Mouse (Mus musculus) ES-E14 (cell line): Measurements from ENCODE around the gene Rtn4rl1. TPM values are rescaled to one million over a fixed set of nuclear protein-coding genes. Genes with fewer than 3 reads are reported as not detected.

ENCODE experiments used
- DNase-seq: peaks from one replicate; pipeline ENCODE4 v3.0.0-alpha.2; 2013; ENCODE audit warnings: low read depth, low spot score
- H3K27ac ChIP-seq: 2 replicates; pipeline ENCODE4 v1.5.1; 2012; ENCODE audit warnings: low read depth, mild to moderate bottlenecking, low read length, moderate library complexity, mixed read lengths; ENCODE audit not compliant: poor library complexity, insufficient read depth, severe bottlenecking
- H3K36me3 ChIP-seq: 2 replicates; pipeline ENCODE4 v1.6.1; 2012; ENCODE audit warnings: mild to moderate bottlenecking, low read length, moderate library complexity, mixed read lengths; ENCODE audit not compliant: control insufficient read depth, poor library complexity, insufficient read depth, severe bottlenecking
- H3K4me1 ChIP-seq, 2 experiments: fragments of 150-350 bp in 1 of 2; sonication (generic) in 1 of 2; 2 replicates each; pipeline ENCODE4 v1.6.1; 2012; ENCODE audit warnings: low read length in 2 of 2, mild to moderate bottlenecking in 1 of 2, mixed read lengths in 1 of 2; ENCODE audit not compliant: control insufficient read depth in 2 of 2, insufficient read depth in 2 of 2, poor library complexity in 1 of 2
- H3K4me3 ChIP-seq, 2 experiments: fragments of 150-350 bp in 1 of 2; sonication (generic) in 1 of 2; 2 replicates each; pipeline ENCODE4 v1.5.1; 2012; ENCODE audit warnings: low read length in 2 of 2, low read depth in 1 of 2, mild to moderate bottlenecking in 1 of 2, mixed read lengths in 1 of 2; ENCODE audit not compliant: insufficient read depth in 1 of 2, poor library complexity in 1 of 2, severe bottlenecking in 1 of 2
- H3K9ac ChIP-seq: 2 replicates; pipeline ENCODE4 v1.6.1; 2012; ENCODE audit warnings: low read depth, mild to moderate bottlenecking, low read length, mixed read lengths; ENCODE audit not compliant: poor library complexity, insufficient read depth, severe bottlenecking
- H3K9me3 ChIP-seq: fragments of 150-350 bp; sonication (generic); 2 replicates; pipeline ENCODE4 v1.6.1; 2012; ENCODE audit warnings: low read depth, mild to moderate bottlenecking, low read length; ENCODE audit not compliant: control insufficient read depth, insufficient read depth
- CHD2 ChIP-seq: IDR thresholded peaks from 2 replicates; pipeline ENCODE4 v1.6.1; 2014; ENCODE audit warnings: mild to moderate bottlenecking, low read depth, low read length, inconsistent platforms
- HCFC1 ChIP-seq: IDR thresholded peaks from 2 replicates; pipeline ENCODE4 v1.6.1; 2012; ENCODE audit warnings: low read length, inconsistent platforms, borderline replicate concordance; ENCODE audit not compliant: insufficient read depth
- MAFK ChIP-seq: IDR thresholded peaks from 2 replicates; pipeline ENCODE4 v1.6.1; 2014; ENCODE audit warnings: mild to moderate bottlenecking, low read depth, low read length, inconsistent platforms; ENCODE audit not compliant: insufficient read depth
- ZC3H11A ChIP-seq: IDR thresholded peaks from 2 replicates; pipeline ENCODE4 v1.6.1; 2012; ENCODE audit warnings: low read depth, mild to moderate bottlenecking, inconsistent platforms, low read length, borderline replicate concordance
- ZNF384 ChIP-seq: IDR thresholded peaks from 2 replicates; pipeline ENCODE4 v1.6.1; 2012; ENCODE audit warnings: low read depth, low read length, inconsistent platforms
- in situ Hi-C, 2 experiments: fragments of 600-800 bp; cut with MboI; formaldehyde crosslinking; loops; one replicate each; pipeline ENCODE4 v1.15.1; 2025; ENCODE audit warnings: low sequenced_read_pairs in 2 of 2, inconsistent platforms in 1 of 2; ENCODE audit not compliant: unreplicated experiment in 2 of 2
- total RNA-seq: library from RNA; depleted of rRNA; stranded (reverse); fragments of 300-350 nt; gene quantifications from 2 replicates; pipeline ENCODE4 v1.2.3, GENCODE M21; 2012

The Rtn4rl1 gene
- total RNA-seq, 1 experiment, result 1.0 TPM

DNA sequence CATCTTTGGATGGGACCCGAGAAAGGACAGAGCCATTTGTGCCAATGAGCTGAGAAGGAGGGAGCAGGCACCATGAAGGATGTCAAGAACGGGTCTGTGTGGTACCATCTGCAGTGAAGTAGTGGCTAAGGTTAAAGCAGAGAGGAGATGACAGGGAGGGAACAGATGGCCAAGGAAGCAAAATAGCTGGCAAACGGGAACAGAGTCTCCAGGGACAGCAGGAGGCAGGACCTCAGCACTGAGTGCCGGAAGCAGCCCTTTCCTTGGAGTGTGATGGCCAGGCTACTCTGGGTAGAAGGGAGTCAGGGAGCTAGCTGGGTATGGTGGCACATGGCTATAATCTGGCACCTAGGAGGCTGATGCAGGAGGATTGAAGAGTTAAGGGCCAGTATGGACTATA lies 5.2 kb downstream of the Rtn4rl1 start:
- Histone ChIP-seq H3K9me3 (no peaks in the 10 kb centered on the region), H3K4me1 (peaks cover 2 to 19% of the 10 kb centered on the region in 2 experiments; a peak in 3 of 4 replicates), H3K9ac (no peak overlapping the region), H3K27ac (no peak overlapping the region), H3K36me3 (no peaks in the 10 kb centered on the region), H3K4me3 (no peak overlapping the region)
- in situ Hi-C loops, result no loop called here
- DNase-seq, result no peak
- TF ChIP-seq CHD2 (no peak), MAFK (no peak), ZNF384 (no peak), HCFC1 (no peak), ZC3H11A (no peak)

- DNase-seq, result no peak
- Histone ChIP-seq H3K9ac (no peak overlapping the region), H3K4me1 (peaks cover 2 to 23% of the 10 kb centered on the region in 2 experiments; a peak in 3 of 4 replicates), H3K27ac (no peak overlapping the region), H3K4me3 (no peak overlapping the region), H3K9me3 (no peaks in the 10 kb centered on the region), H3K36me3 (no peaks in the 10 kb centered on the region)
- in situ Hi-C loops, result no loop called here
- no peak for TF ChIP-seq HCFC1
- no peak for TF ChIP-seq CHD2
- no peak for TF ChIP-seq ZNF384
- no peak for TF ChIP-seq ZC3H11A
- no peak for TF ChIP-seq MAFK
Observed at GRCm38 (mm10) chr11:75199951-75200350, 6.4 kb downstream of the Rtn4rl1 start.

GRCm38 (mm10) chr11:75200935-75201334 lies 7.4 kb downstream of the Rtn4rl1 start:
- Histone ChIP-seq H3K36me3 (no peaks in the 10 kb centered on the region), H3K9me3 (no peaks in the 10 kb centered on the region), H3K4me1 (peaks cover 6 to 21% of the 10 kb centered on the region in 2 experiments), H3K9ac (no peak overlapping the region), H3K4me3 (no peak overlapping the region), H3K27ac (no peak overlapping the region)
- in situ Hi-C loops, result no loop called here
- no peak for TF ChIP-seq ZNF384
- no peak for TF ChIP-seq HCFC1
- no peak for TF ChIP-seq MAFK
- TF ChIP-seq ZC3H11A, result no peak
- TF ChIP-seq CHD2, result no peak
- DNase-seq, result no peak

DNA sequence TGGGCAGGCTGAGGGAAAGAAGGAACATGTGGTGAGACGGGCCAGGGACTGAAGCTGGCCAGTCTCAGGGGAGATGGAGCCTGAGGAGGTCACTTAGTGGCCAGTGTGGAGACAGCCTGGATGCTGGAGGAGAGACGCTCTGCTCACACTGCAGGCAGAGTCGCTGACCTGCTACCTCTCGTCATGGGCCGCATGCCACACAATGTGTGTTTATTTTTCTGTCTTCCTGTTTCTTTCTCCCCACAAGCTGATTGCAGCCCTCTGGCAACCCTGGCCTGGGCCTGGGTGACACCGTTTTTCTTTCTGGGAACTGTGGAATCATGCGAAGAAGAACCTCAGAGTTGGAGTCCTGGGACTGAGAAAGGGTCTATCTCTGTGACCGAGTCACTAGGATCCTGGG lies 8.1 kb downstream of the Rtn4rl1 start:
- TF ChIP-seq HCFC1 (no peak), MAFK (no peak), ZC3H11A (no peak)
- in situ Hi-C loops, result no loop called here
- Histone ChIP-seq H3K9ac (no peak overlapping the region), H3K4me1 (peaks cover 6 to 24% of the 10 kb centered on the region in 2 experiments), H3K9me3 (no peaks in the 10 kb centered on the region), H3K27ac (no peak overlapping the region), H3K4me3 (no peak overlapping the region), H3K36me3 (no peaks in the 10 kb centered on the region)
- DNase-seq, result no peak

GRCm38 (mm10) chr11:75203926-75204325 lies 10.3 kb downstream of the Rtn4rl1 start:
- Histone ChIP-seq H3K9me3 (no peaks in the 10 kb centered on the region), H3K9ac (no peak overlapping the region), H3K27ac (no peak overlapping the region), H3K4me3 (no peak overlapping the region), H3K4me1 (peaks cover 4 to 28% of the 10 kb centered on the region in 2 experiments; a peak in 2 of 4 replicates), H3K36me3 (no peaks in the 10 kb centered on the region)
- no peak for TF ChIP-seq ZC3H11A
- no peak for TF ChIP-seq CHD2
- TF ChIP-seq ZNF384, result no peak
- TF ChIP-seq MAFK, result no peak
- no peak for TF ChIP-seq HCFC1
- no peak for DNase-seq
- in situ Hi-C loops, result no loop called here
